19 mouse cellular contexts compared by ENCODE assay signal in genomic region chr2:179519931-179520330, GRCm38 (mm10).
DNase-seq lines count a peak whose midpoint lies in the region; ATAC-seq lines count a peak whose summit lies in the region.
"Had no signal": no experiment of that assay in that cellular context is flagged by ENCODE, and none has a peak within 500 bp of the region (broad histone marks: within the 10 kb centered on the region; RNA-seq: fewer than 3 reads in every experiment).

No protein-coding gene starts in this region.

- no peaks in the 10 kb centered on the region for H3K36me3 ChIP-seq in hindbrain, embryonic 10.5 days
- no peaks in the 10 kb centered on the region for H3K36me3 ChIP-seq in hindbrain, embryonic 16.5 days (ENCODE audit: control insufficient read depth, insufficient read depth, low read length)
- H3K36me3 ChIP-seq: heart, embryonic 12.5 days; neural tube, embryonic 12.5 days; stomach, embryonic 15.5 days had no signal

- 42% methylated on average over 7 of the region's 7 CpGs for WGBS in hindbrain, embryonic 10.5 days
- 25% methylated on average over 7 of the region's 7 CpGs for WGBS in hindbrain, embryonic 16.5 days

- no peak for DNase-seq in hindbrain, embryonic 10.5 days (ENCODE audit: low spot score)
- peak; percentile 32 to 51 for DNase-seq in kidney, postnatal 4 days
- no peak for DNase-seq in kidney, adult 8-10 months
- peak; percentile 54 for DNase-seq in R1 (ENCODE audit: low read depth, low spot score)
- peak; percentile 72 for DNase-seq in retina, embryonic 14.5 days (ENCODE audit: low spot score)
- DNase-seq in cerebellum, adult 11 months = no peak
- DNase-seq: adrenal gland, postnatal 10 days; cerebellum, adult 9-10 months; gastrocnemius, postnatal 14 days; heart, adult 18-20 months; kidney, postnatal 25 days; layer of hippocampus, postnatal 36 days; lung, postnatal 4 days; thymus, postnatal 25 days had no signal

- no peak overlapping the region for H3K9ac ChIP-seq in hindbrain, embryonic 16.5 days (ENCODE audit: low read depth, low read length)
- H3K9ac ChIP-seq: heart, embryonic 12.5 days; neural tube, embryonic 12.5 days; stomach, embryonic 15.5 days had no signal

- no peak for ATAC-seq in hindbrain, embryonic 16.5 days
- ATAC-seq: intestine, embryonic 16.5 days had no signal

- peaks cover 64% of the 10 kb centered on the region for H3K4me1 ChIP-seq in hindbrain, embryonic 10.5 days (replicated peaks)
- H3K4me1 ChIP-seq in hindbrain, embryonic 16.5 days (ENCODE audit: control insufficient read depth, insufficient read depth, low read depth, low read length) = peaks cover 31% of the 10 kb centered on the region
- H3K4me1 ChIP-seq: heart, embryonic 12.5 days; stomach, embryonic 15.5 days had no signal

- H3K4me3 ChIP-seq in hindbrain, embryonic 10.5 days = no peak overlapping the region
- H3K4me3 ChIP-seq in hindbrain, embryonic 16.5 days (ENCODE audit: low read length) = no peak overlapping the region
- H3K4me3 ChIP-seq: heart, embryonic 12.5 days; neural tube, embryonic 12.5 days; stomach, embryonic 15.5 days had no signal

- no peak overlapping the region for H3K4me2 ChIP-seq in hindbrain, embryonic 16.5 days (ENCODE audit: low read length)
- H3K4me2 ChIP-seq: heart, embryonic 12.5 days; neural tube, embryonic 12.5 days; stomach, embryonic 15.5 days had no signal

- peaks cover 14% of the 10 kb centered on the region; the same call in 1 of the 2 replicates for H3K27me3 ChIP-seq in hindbrain, embryonic 10.5 days (ENCODE audit: insufficient read depth, poor library complexity, severe bottlenecking)
- H3K27me3 ChIP-seq in hindbrain, embryonic 16.5 days (replicated peaks; ENCODE audit: control insufficient read depth, insufficient read depth, low read length) = no peaks in the 10 kb centered on the region
- H3K27me3 ChIP-seq: stomach, embryonic 15.5 days had no signal

- H3K27ac ChIP-seq in hindbrain, embryonic 10.5 days = 0 out of 2 replicates have a peak overlapping the region, but pooled peaks have one; percentile 60
- H3K27ac ChIP-seq in hindbrain, embryonic 16.5 days (ENCODE audit: low read depth, low read length) = no peak overlapping the region
- H3K27ac ChIP-seq: neural tube, embryonic 12.5 days; stomach, embryonic 15.5 days had no signal

- no peaks in the 10 kb centered on the region for H3K9me3 ChIP-seq in hindbrain, embryonic 10.5 days
- no peaks in the 10 kb centered on the region for H3K9me3 ChIP-seq in hindbrain, embryonic 16.5 days (ENCODE audit: control insufficient read depth, low read length)
- H3K9me3 ChIP-seq: heart, embryonic 12.5 days; neural tube, embryonic 12.5 days; stomach, embryonic 15.5 days had no signal

Comparison
In these comparisons a context has a peak if more than half of its experiments do, and no peak if none do; other contexts are left out.
1. DNase-seq: peak in kidney, postnatal 4 days (2 of 2), R1 (single experiment) and retina, embryonic 14.5 days (single experiment); none in hindbrain, embryonic 10.5 days (single experiment), kidney, adult 8-10 months (0 of 2) and cerebellum, adult 11 months (single experiment).